Mouse (Mus musculus): ENCODE data around the gene Asgr1. TPM values are rescaled to one million over a fixed set of nuclear protein-coding genes. Genes with fewer than 3 reads are reported as not detected.

Asgr1 gene
- not detected for polyA plus RNA-seq (2017; shearing (Covaris generic))

GRCm38 (mm10) chr11:70053898-70054570 lies at the start of gene Asgr1:
TSS of gene Asgr1 (plus strand) at chr11:70054085.

GRCm38 (mm10) chr11:70014880-70015558 lies 38.9 kb upstream of the Asgr1 start, which contains the start of gene Acadvl:
TSS of gene Acadvl (minus strand) at chr11:70015411.

GRCm38 (mm10) chr11:70016669-70017068 lies 37.2 kb upstream of the Asgr1 start, which contains the start of gene Dlg4:
TSS of gene Dlg4 (plus strand) at chr11:70016942.

GRCm38 (mm10) chr11:70091986-70092783 lies 38.3 kb downstream of the Asgr1 start, which contains the start of gene Asgr2:
TSS of gene Asgr2 (plus strand) at chr11:70092644.

Other genes with a start within 250 kb of the Asgr1 start
- not detected for gene Tmem102, start 248.5 kb upstream of the Asgr1 start, polyA plus RNA-seq (2017; shearing (Covaris generic))
- gene Gm39566, start 238.8 kb upstream of the Asgr1 start, polyA plus RNA-seq (2017; shearing (Covaris generic)) = not detected
- not detected for gene Spem2, start 235.6 kb upstream of the Asgr1 start, polyA plus RNA-seq (2017; shearing (Covaris generic))
- not detected for gene Spem1, start 231.9 kb upstream of the Asgr1 start, polyA plus RNA-seq (2017; shearing (Covaris generic))
- 0.85 TPM for gene Nlgn2, start 216.3 kb upstream of the Asgr1 start, polyA plus RNA-seq (2017; shearing (Covaris generic))
- 77.8 TPM for gene Tmem256, start 215.6 kb upstream of the Asgr1 start, polyA plus RNA-seq (2017; shearing (Covaris generic))
- gene Plscr3, start 207.7 kb upstream of the Asgr1 start, polyA plus RNA-seq (2017; shearing (Covaris generic)) = 32.7 TPM
- gene Tnk1, start 195.4 kb upstream of the Asgr1 start, polyA plus RNA-seq (2017; shearing (Covaris generic)) = not detected
- not detected for gene Tmem95, start 176.1 kb upstream of the Asgr1 start, polyA plus RNA-seq (2017; shearing (Covaris generic))
- gene Kctd11, start 172.7 kb upstream of the Asgr1 start, polyA plus RNA-seq (2017; shearing (Covaris generic)) = 1.3 TPM
- gene Acap1, start 158.5 kb upstream of the Asgr1 start, polyA plus RNA-seq (2017; shearing (Covaris generic)) = 552 TPM
- gene 2810408A11Rik, start 153.1 kb upstream of the Asgr1 start, polyA plus RNA-seq (2017; shearing (Covaris generic)) = 4.4 TPM
- 7.7 TPM for gene Neurl4, start 153.0 kb upstream of the Asgr1 start, polyA plus RNA-seq (2017; shearing (Covaris generic))
- 203 TPM for gene Gps2, start 140.2 kb upstream of the Asgr1 start, polyA plus RNA-seq (2017; shearing (Covaris generic))
- 1,414 TPM for gene Eif5a, start 132.1 kb upstream of the Asgr1 start, polyA plus RNA-seq (2017; shearing (Covaris generic))
- gene Ybx2, start 118.3 kb upstream of the Asgr1 start, polyA plus RNA-seq (2017; shearing (Covaris generic)) = not detected
- gene Slc2a4, start 105.9 kb upstream of the Asgr1 start, polyA plus RNA-seq (2017; shearing (Covaris generic)) = not detected
- not detected for gene Cldn7, start 89.3 kb upstream of the Asgr1 start, polyA plus RNA-seq (2017; shearing (Covaris generic))
- 60.1 TPM for gene Ctdnep1, start 72.9 kb upstream of the Asgr1 start, polyA plus RNA-seq (2017; shearing (Covaris generic))
- 67.1 TPM for gene Elp5, start 71.6 kb upstream of the Asgr1 start, polyA plus RNA-seq (2017; shearing (Covaris generic))
- 380 TPM for gene Gabarap, start 62.9 kb upstream of the Asgr1 start, polyA plus RNA-seq (2017; shearing (Covaris generic))
- gene Phf23, start 58.3 kb upstream of the Asgr1 start, polyA plus RNA-seq (2017; shearing (Covaris generic)) = 88.2 TPM
- gene Dvl2, start 53.5 kb upstream of the Asgr1 start, polyA plus RNA-seq (2017; shearing (Covaris generic)) = 32.1 TPM
- 110 TPM for gene Acadvl, start 38.7 kb upstream of the Asgr1 start, polyA plus RNA-seq (2017; shearing (Covaris generic))
- 6.1 TPM for gene Dlg4, start 37.1 kb upstream of the Asgr1 start, polyA plus RNA-seq (2017; shearing (Covaris generic))
- gene Asgr2, start 38.6 kb downstream of the Asgr1 start, polyA plus RNA-seq (2017; shearing (Covaris generic)) = not detected
- not detected for gene Mgl2, start 76.2 kb downstream of the Asgr1 start, polyA plus RNA-seq (2017; shearing (Covaris generic))
- gene Clec10a, start 102.1 kb downstream of the Asgr1 start, polyA plus RNA-seq (2017; shearing (Covaris generic)) = not detected
- gene Slc16a11, start 158.7 kb downstream of the Asgr1 start, polyA plus RNA-seq (2017; shearing (Covaris generic)) = 0.47 TPM
- 3.4 TPM for gene Slc16a13, start 167.0 kb downstream of the Asgr1 start, polyA plus RNA-seq (2017; shearing (Covaris generic))
- not detected for gene Bcl6b, start 175.7 kb downstream of the Asgr1 start, polyA plus RNA-seq (2017; shearing (Covaris generic))
- 185 TPM for gene 0610010K14Rik, start 183.8 kb downstream of the Asgr1 start, polyA plus RNA-seq (2017; shearing (Covaris generic))
- 6.1 TPM for gene Gm21988, start 185.7 kb downstream of the Asgr1 start, polyA plus RNA-seq (2017; shearing (Covaris generic))
- 266 TPM for gene Rnasek, start 185.8 kb downstream of the Asgr1 start, polyA plus RNA-seq (2017; shearing (Covaris generic))
- gene Alox12, start 201.3 kb downstream of the Asgr1 start, polyA plus RNA-seq (2017; shearing (Covaris generic)) = 0.17 TPM